Mouse (Mus musculus): Measurements from ENCODE around the gene Rexo2. TPM values are rescaled to one million over a fixed set of nuclear protein-coding genes. Genes with fewer than 3 reads are reported as not detected.
"Not testable (repeated sequence)": the region's sequence is repeated elsewhere in the genome, so short reads cannot be mapped to it uniquely, and the experiment has no call there.

The Rexo2 gene
- polyA plus RNA-seq, 1 experiment, result 159 TPM

GRCm38 (mm10) chr9:48474367-48474766 is 6.1 kb downstream of the Rexo2 start:
- DNase-seq (ENCODE audit: extremely low spot score in 1 of 2, low spot score in 1 of 2), result no peak

GRCm38 (mm10) chr9:48473131-48473530 is 7.3 kb downstream of the Rexo2 start:
- DNase-seq (ENCODE audit: extremely low spot score in 1 of 2, low spot score in 1 of 2), result peak in 1 of 2 experiments; percentile 56

GRCm38 (mm10) chr9:48472441-48473025 is 7.9 kb downstream of the Rexo2 start:
- DNase-seq (ENCODE audit: extremely low spot score in 1 of 2, low spot score in 1 of 2), result peak; percentile 61 to 66

GRCm38 (mm10) chr9:48467471-48467870 is 13.0 kb downstream of the Rexo2 start:
- DNase-seq (ENCODE audit: extremely low spot score in 1 of 2, low spot score in 1 of 2), result not testable (repeated sequence)

- peak in 1 of 2 experiments; percentile 78 for DNase-seq (ENCODE audit: extremely low spot score in 1 of 2, low spot score in 1 of 2)
Observed at GRCm38 (mm10) chr9:48466804-48467203, 13.6 kb downstream of the Rexo2 start.

- no peak for DNase-seq (ENCODE audit: extremely low spot score in 1 of 2, low spot score in 1 of 2)
Observed at GRCm38 (mm10) chr9:48465671-48466070, 14.8 kb downstream of the Rexo2 start.

GRCm38 (mm10) chr9:48461545-48461944 is 18.9 kb downstream of the Rexo2 start:
- no peak for DNase-seq (ENCODE audit: extremely low spot score in 1 of 2, low spot score in 1 of 2)

- DNase-seq (ENCODE audit: extremely low spot score in 1 of 2, low spot score in 1 of 2), result no peak
Observed at GRCm38 (mm10) chr9:48460720-48461119, 19.7 kb downstream of the Rexo2 start.

- no peak for DNase-seq (ENCODE audit: extremely low spot score in 1 of 2, low spot score in 1 of 2)
Observed at GRCm38 (mm10) chr9:48459391-48459790, 21.0 kb downstream of the Rexo2 start.

GRCm38 (mm10) chr9:48458879-48459278 is 21.5 kb downstream of the Rexo2 start:
- DNase-seq (ENCODE audit: extremely low spot score in 1 of 2, low spot score in 1 of 2), result no peak

- no peak for DNase-seq (ENCODE audit: extremely low spot score in 1 of 2, low spot score in 1 of 2)
Observed at GRCm38 (mm10) chr9:48455961-48456360, 24.5 kb downstream of the Rexo2 start.

- no peak for DNase-seq (ENCODE audit: extremely low spot score in 1 of 2, low spot score in 1 of 2)
Observed at GRCm38 (mm10) chr9:48450066-48450465, 30.4 kb downstream of the Rexo2 start.

GRCm38 (mm10) chr9:48447783-48448209 is 32.6 kb downstream of the Rexo2 start:
- peak in 1 of 2 experiments; percentile 52 for DNase-seq (ENCODE audit: extremely low spot score in 1 of 2, low spot score in 1 of 2)

- no peak for DNase-seq (ENCODE audit: extremely low spot score in 1 of 2, low spot score in 1 of 2)
Observed at GRCm38 (mm10) chr9:48444821-48445220, 35.6 kb downstream of the Rexo2 start.

GRCm38 (mm10) chr9:48443873-48444272 is 36.5 kb downstream of the Rexo2 start:
- DNase-seq (ENCODE audit: extremely low spot score in 1 of 2, low spot score in 1 of 2), result no peak

GRCm38 (mm10) chr9:48432449-48432848 is 48.0 kb downstream of the Rexo2 start:
- DNase-seq (ENCODE audit: extremely low spot score in 1 of 2, low spot score in 1 of 2), result no peak

GRCm38 (mm10) chr9:48427176-48427575 is 53.2 kb downstream of the Rexo2 start:
- no peak for DNase-seq (ENCODE audit: extremely low spot score in 1 of 2, low spot score in 1 of 2)

- DNase-seq (ENCODE audit: extremely low spot score in 1 of 2, low spot score in 1 of 2), result no peak
Observed at GRCm38 (mm10) chr9:48423256-48423655, 57.2 kb downstream of the Rexo2 start.

- no peak for DNase-seq (ENCODE audit: extremely low spot score in 1 of 2, low spot score in 1 of 2)
Observed at GRCm38 (mm10) chr9:48422382-48422781, 58.0 kb downstream of the Rexo2 start.

GRCm38 (mm10) chr9:48421561-48421960 is 58.9 kb downstream of the Rexo2 start:
- no peak for DNase-seq (ENCODE audit: extremely low spot score in 1 of 2, low spot score in 1 of 2)

GRCm38 (mm10) chr9:48421029-48421428 is 59.4 kb downstream of the Rexo2 start:
- no peak for DNase-seq (ENCODE audit: extremely low spot score in 1 of 2, low spot score in 1 of 2)

GRCm38 (mm10) chr9:48420437-48420836 is 60.0 kb downstream of the Rexo2 start:
- no peak for DNase-seq (ENCODE audit: extremely low spot score in 1 of 2, low spot score in 1 of 2)

GRCm38 (mm10) chr9:48418829-48419228 is 61.6 kb downstream of the Rexo2 start:
- DNase-seq (ENCODE audit: extremely low spot score in 1 of 2, low spot score in 1 of 2), result no peak

Measured in frontal cortex, adult 2 months (tissue).